Comparison of ENCODE assay signal across 8 mouse cellular contexts in the genomic region with DNA sequence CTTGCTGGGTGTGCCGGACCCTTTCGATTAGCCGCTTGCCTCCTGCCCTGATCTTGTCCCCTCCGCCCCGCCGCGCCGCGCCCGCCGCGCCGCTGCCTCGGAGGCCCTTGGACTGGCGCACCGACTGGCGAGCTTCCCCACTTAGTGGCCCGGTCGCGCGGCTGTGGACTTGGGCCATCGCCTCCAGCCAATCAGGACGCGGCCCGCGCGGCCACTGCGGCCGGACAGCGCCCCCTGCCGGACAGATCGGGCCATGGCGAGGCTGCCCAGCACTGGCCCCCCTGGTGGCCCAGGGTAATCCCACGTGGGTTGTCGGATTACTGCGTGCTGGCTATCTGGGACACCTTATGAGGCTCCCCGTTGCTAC. TPM values are rescaled to one million over a fixed set of nuclear protein-coding genes. Genes with fewer than 3 reads are reported as not detected.
DNase-seq lines count a peak whose midpoint lies in the region; ATAC-seq lines count a peak whose summit lies in the region.

A gene (minus strand): TSS at position 114 of the 367 bp plus-strand sequence.

- peak within 1 kb of the TSS; percentile 53 for H3K9ac ChIP-seq in hindbrain, embryonic 11.5 days (ENCODE audit: low read depth, low read length)

- peak within 1 kb of the TSS; percentile 100 for H3K4me2 ChIP-seq in hindbrain, embryonic 11.5 days (replicated peaks; ENCODE audit: low read depth, low read length)

- H3K9me3 ChIP-seq in hindbrain, embryonic 11.5 days (ENCODE audit: control insufficient read depth, low read length): no peaks in the 10 kb centered on the region

- WGBS in hindbrain, embryonic 11.5 days: 1% methylated on average over 32 of the region's 37 CpGs

- peak; percentile 91 for DNase-seq in MN1 (ENCODE audit: low spot score)
- DNase-seq in cerebellum, adult 8-10 months: peak; percentile 83
- peak; percentile 63 to 89 for DNase-seq in frontal cortex, postnatal 10 days (ENCODE audit: low spot score in 2 of 2)
- DNase-seq in hindbrain, embryonic 11.5 days (ENCODE audit: low spot score): peak; percentile 96
- peak; percentile 90 to 92 for DNase-seq in layer of hippocampus, postnatal 14 days (ENCODE audit: low spot score in 2 of 2)
- DNase-seq in lung, postnatal 10 days: peak; percentile 96
- peak; percentile 96 for DNase-seq in retina, embryonic 14.5 days (ENCODE audit: low spot score)
- peak; percentile 65 to 71 for DNase-seq in thymus, postnatal 36 days

- H3K36me3 ChIP-seq in hindbrain, embryonic 11.5 days (ENCODE audit: control insufficient read depth, insufficient read depth, low read length): no peaks in the 10 kb centered on the region

- H3K4me1 ChIP-seq in hindbrain, embryonic 11.5 days (replicated peaks; ENCODE audit: control insufficient read depth, insufficient read depth, low read length): peaks cover 5% of the 10 kb centered on the region; the same call in 1 of the 2 replicates

- H3K4me3 ChIP-seq in hindbrain, embryonic 11.5 days (ENCODE audit: low read depth, low read length): peak within 1 kb of the TSS; percentile 57

- H3K27me3 ChIP-seq in hindbrain, embryonic 11.5 days (ENCODE audit: control insufficient read depth, insufficient read depth, low read length): peaks cover 6% of the 10 kb centered on the region

- ATAC-seq in hindbrain, embryonic 11.5 days (ENCODE audit: low FRiP score): peak; percentile 92

- 0 out of 2 replicates have a peak within 1 kb of the TSS, but pooled peaks have one; percentile 24 for H3K27ac ChIP-seq in hindbrain, embryonic 11.5 days (ENCODE audit: low read depth, low read length)

RNA-seq across cellular contexts. Expression of the gene that starts here (rescaled TPM):
- polyA plus RNA-seq in hindbrain, embryonic 11.5 days (2014; fragmentation: Nextera tagmentation; extraction: Ambion mirVana): 2.3 and 2.4 TPM in 2 replicates
- 10 to 100 TPM; 23.1 to 24.4 TPM for total RNA-seq in layer of hippocampus, postnatal 14 days (2021)

Comparison
In these comparisons a context has a peak if more than half of its experiments do, and no peak if none do; other contexts are left out.
1. Peak in every context shown above with its lines: DNase-seq, ATAC-seq, H3K4me3 ChIP-seq and H3K27ac ChIP-seq.